Mouse (Mus musculus) heart, embryonic 13.5 days (tissue): ENCODE measurements around the gene Smad5. TPM values are rescaled to one million over a fixed set of nuclear protein-coding genes. Genes with fewer than 3 reads are reported as not detected.

Source experiments
- ATAC-seq: fragments of 200-750 bp; cut with Nextera tagmentation; 2 replicates; pipeline ENCODE4 v1.8.0; 2017; ENCODE audit warnings: moderate TSS enrichment; ENCODE audit not compliant: insufficient number of reproducible peaks, low FRiP score, low TSS enrichment; ENCODE audit errors: extremely low read depth
- H3K27ac ChIP-seq: fragments of 300-500 bp; sonication (generic); replicated peaks from 2 replicates; pipeline ENCODE4 v1.5.1; 2015; ENCODE audit warnings: moderate library complexity, mild to moderate bottlenecking, inconsistent platforms
- H3K27me3 ChIP-seq: fragments of 300-500 bp; sonication (generic); replicated peaks from 2 replicates; pipeline ENCODE4 v1.6.1; 2015; ENCODE audit warnings: mild to moderate bottlenecking, inconsistent platforms
- H3K36me3 ChIP-seq: fragments of 300-500 bp; sonication (generic); 2 replicates; pipeline ENCODE4 v1.6.1; 2015; ENCODE audit warnings: mild to moderate bottlenecking, inconsistent platforms
- H3K4me1 ChIP-seq: fragments of 300-500 bp; sonication (generic); 2 replicates; pipeline ENCODE4 v1.6.1; 2015; ENCODE audit warnings: inconsistent platforms
- H3K4me2 ChIP-seq: fragments of 300-500 bp; sonication (generic); 2 replicates; pipeline ENCODE4 v1.6.1; 2015; ENCODE audit warnings: inconsistent platforms, mild to moderate bottlenecking, moderate library complexity
- H3K4me3 ChIP-seq: fragments of 300-500 bp; sonication (generic); 2 replicates; pipeline ENCODE4 v1.5.1; 2015; ENCODE audit warnings: moderate library complexity, mild to moderate bottlenecking, inconsistent platforms
- H3K9ac ChIP-seq: fragments of 300-500 bp; sonication (generic); 2 replicates; pipeline ENCODE4 v1.6.1; 2015; ENCODE audit warnings: inconsistent platforms, mild to moderate bottlenecking, moderate library complexity
- H3K9me3 ChIP-seq: fragments of 300-500 bp; sonication (generic); 2 replicates; pipeline ENCODE4 v1.6.1; 2016; ENCODE audit warnings: inconsistent platforms
- WGBS: fragments of 180-500 bp; shearing (Covaris S2); methylation state at CpG from one replicate; pipeline ENCODE4 v1.1.7; 2015; ENCODE audit warnings: mixed read lengths; 5-methylcytosine and 5-hydroxymethylcytosine counted together
- polyA plus RNA-seq: library from polyadenylated mRNA; unstranded; fragments of >200 nt; fragmentation: Nextera tagmentation; extraction: Ambion mirVana; gene quantifications from 2 replicates; pipeline ENCODE4 v1.2.1, GENCODE M21; 2015

Smad5 gene
- polyA plus RNA-seq, 1 experiment from 2014 or later: 16.0 TPM

DNA sequence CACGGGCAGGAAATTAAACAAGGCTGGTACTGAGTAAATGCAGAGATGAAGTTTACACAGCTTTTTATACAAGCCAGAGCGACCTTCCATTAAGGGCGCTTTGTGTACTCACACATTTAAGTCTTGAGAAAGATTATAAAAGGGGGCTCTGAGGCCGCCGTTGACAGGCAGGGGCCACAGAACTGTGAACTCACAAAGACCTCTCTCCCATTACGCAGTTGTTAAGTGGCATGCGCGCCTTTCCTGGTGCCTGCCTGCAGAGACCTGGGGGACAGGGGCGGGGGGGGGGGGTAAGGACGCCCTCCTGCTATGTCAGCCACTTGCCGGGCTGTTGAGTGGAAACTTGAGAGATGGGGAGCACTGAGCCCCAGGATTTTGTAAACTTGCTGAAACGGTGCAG, 54.4 kb downstream of the Smad5 start:
- peaks cover 24% of the 10 kb centered on the region for H3K4me1 ChIP-seq
- no peak for ATAC-seq
- H3K27ac ChIP-seq: no peak overlapping the region
- WGBS: 43% methylated on average over 12 of the region's 12 CpGs
- no peak overlapping the region for H3K9ac ChIP-seq
- no peaks in the 10 kb centered on the region for H3K9me3 ChIP-seq
- no peaks in the 10 kb centered on the region for H3K36me3 ChIP-seq
- no peak overlapping the region for H3K4me2 ChIP-seq
- H3K4me3 ChIP-seq: no peak overlapping the region
- peaks cover 70% of the 10 kb centered on the region for H3K27me3 ChIP-seq

DNA sequence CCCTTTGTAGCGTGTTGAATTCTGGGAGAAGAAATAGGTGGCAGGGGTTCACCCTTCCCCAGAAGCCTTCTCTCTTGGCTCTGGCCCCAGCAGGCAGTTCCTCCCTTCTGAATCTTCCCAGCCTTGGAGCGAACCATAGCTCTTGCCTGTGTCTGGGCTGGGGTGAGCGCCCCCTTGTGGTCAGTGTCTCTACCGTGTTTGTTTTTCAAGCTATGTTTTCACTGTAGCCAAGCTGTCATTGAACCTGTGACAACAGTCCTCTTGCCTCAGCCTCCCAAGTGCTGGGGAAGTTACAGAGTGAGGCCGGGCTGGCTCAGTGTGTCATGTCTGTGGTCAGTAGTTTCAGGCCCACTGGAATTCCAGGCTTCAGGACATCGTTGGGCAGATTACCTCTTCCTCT, 55.7 kb downstream of the Smad5 start:
- Histone ChIP-seq H3K4me2 (no peak overlapping the region), H3K9me3 (no peaks in the 10 kb centered on the region), H3K9ac (no peak overlapping the region), H3K4me3 (no peak overlapping the region), H3K27ac (no peak overlapping the region), H3K27me3 (peaks cover 70% of the 10 kb centered on the region), H3K36me3 (no peaks in the 10 kb centered on the region), H3K4me1 (peaks cover 11% of the 10 kb centered on the region)
- ATAC-seq: no peak
- WGBS: 29% methylated on average over 6 of the region's 6 CpGs

DNA sequence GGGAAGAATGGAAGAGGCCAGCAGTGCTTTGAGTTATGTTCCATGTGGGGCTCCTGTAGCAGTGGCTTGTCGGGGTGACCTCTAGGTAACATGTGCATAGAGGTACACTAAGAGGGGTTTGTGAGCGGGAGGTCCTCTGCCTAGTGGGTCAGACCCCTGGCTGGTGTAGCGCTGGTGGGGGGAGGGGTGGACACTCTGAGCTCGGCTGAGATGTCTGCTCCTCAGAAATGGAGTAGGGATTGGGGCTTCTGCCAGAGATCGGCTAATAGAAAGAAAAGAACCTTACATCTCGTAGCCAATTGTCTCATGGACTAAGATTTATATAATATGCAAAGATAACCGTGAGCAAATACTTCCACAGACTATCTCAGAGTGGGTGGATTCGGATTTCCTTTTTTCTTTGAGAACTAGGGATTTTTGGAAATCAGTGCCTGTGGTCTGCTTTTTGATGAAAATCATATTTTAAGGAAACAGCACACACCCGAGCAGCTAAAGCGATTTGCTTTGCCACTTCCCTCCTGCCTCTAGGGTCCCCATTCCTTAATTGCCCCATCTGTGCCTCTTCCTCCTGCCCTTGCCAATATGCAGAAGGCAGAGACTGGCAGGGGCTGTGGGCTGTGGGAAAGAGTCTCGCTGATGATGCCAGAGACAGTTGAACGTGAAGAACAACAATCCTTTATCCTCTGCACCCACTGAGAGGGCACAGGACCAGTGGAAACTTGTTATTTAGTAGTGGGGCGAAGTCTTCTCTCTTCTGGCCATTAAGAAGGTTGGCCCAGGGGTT, 59.8 kb downstream of the Smad5 start:
- no peak overlapping the region for H3K4me3 ChIP-seq
- no peak overlapping the region for H3K27ac ChIP-seq
- H3K9ac ChIP-seq: no peak overlapping the region
- H3K9me3 ChIP-seq: no peaks in the 10 kb centered on the region
- H3K4me2 ChIP-seq: no peak overlapping the region
- H3K4me1 ChIP-seq: peaks cover 21% of the 10 kb centered on the region
- H3K27me3 ChIP-seq: peaks cover 41% of the 10 kb centered on the region
- no peaks in the 10 kb centered on the region for H3K36me3 ChIP-seq
- no peak for ATAC-seq
- 31% methylated on average over 13 of the region's 13 CpGs for WGBS

GRCm38 (mm10) chr13:56765284-56766032, 62.6 kb downstream of the Smad5 start:
- Histone ChIP-seq H3K4me3 (peak overlapping the region; percentile 31), H3K9ac (peak overlapping the region; percentile 5; the same call in 1 of the 2 replicates)

DNA sequence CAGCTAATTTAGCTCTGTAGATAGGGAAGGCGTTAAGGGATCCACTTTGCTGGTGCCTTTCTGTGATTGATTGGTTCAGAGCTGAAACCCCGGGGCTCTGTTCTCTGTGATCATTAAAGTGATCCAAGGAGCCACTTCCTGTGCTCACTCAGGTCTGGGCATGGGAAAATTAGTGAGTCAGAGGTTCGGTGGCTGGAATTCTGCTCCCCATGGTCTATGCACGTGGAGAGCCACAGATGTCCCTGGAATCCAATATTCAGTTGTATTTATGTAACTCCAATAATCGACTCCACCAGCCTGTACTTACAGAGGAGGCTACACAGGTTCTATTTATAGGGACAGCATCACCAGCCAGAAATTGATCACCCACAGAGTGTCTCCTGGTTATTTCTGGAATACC, 63.4 kb downstream of the Smad5 start:
- peaks cover 34% of the 10 kb centered on the region for H3K4me1 ChIP-seq
- WGBS: 21% methylated on average over 5 of the region's 5 CpGs
- H3K9me3 ChIP-seq: no peaks in the 10 kb centered on the region
- H3K9ac ChIP-seq: 0 out of 2 replicates have a peak overlapping the region, but pooled peaks have one; percentile 5
- 0 out of 2 replicates have a peak overlapping the region, but pooled peaks have one; percentile 16 for H3K27ac ChIP-seq
- no peak for ATAC-seq
- peak overlapping the region; percentile 65 for H3K4me2 ChIP-seq
- H3K4me3 ChIP-seq: no peak overlapping the region
- no peaks in the 10 kb centered on the region for H3K36me3 ChIP-seq
- peaks cover 27% of the 10 kb centered on the region for H3K27me3 ChIP-seq

More at GRCm38 (mm10) chr13:56765284-56766032, 62.6 kb downstream of the Smad5 start:
- H3K27ac ChIP-seq: peak overlapping the region; percentile 16; the same call in 1 of the 2 replicates
- H3K9me3 ChIP-seq: no peaks in the 10 kb centered on the region
- H3K4me1 ChIP-seq: peaks cover 33% of the 10 kb centered on the region
- peaks cover 34% of the 10 kb centered on the region for H3K27me3 ChIP-seq
- H3K36me3 ChIP-seq: no peaks in the 10 kb centered on the region
- ATAC-seq: no peak
- H3K4me2 ChIP-seq: peak overlapping the region; percentile 65
- WGBS: 26% methylated on average over 25 of the region's 25 CpGs

DNA sequence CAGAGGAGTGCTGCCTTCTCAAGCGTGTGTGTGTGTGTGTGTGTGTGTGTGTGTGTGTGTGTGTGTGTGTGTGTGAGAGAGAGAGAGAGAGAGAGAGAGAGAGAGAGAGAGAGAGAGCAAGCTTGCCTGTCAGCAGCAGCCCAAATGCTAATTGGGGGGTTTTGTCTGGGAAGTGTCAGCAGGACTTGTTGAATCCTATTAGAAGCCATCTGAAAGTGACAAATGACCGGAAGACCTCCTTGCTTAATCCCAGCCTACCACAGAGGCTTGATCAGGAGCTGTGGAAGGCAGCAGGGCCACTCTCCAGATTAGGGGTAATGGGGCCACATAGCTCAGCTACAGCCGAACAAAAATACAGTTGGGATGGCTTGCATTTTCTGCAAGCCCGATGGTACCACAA, 66.6 kb downstream of the Smad5 start:
- Histone ChIP-seq H3K9ac (0 out of 2 replicates have a peak overlapping the region, but pooled peaks have one; percentile 19), H3K4me3 (no peak overlapping the region), H3K36me3 (no peaks in the 10 kb centered on the region), H3K4me2 (no peak overlapping the region), H3K27ac (no peak overlapping the region), H3K4me1 (peaks cover 41% of the 10 kb centered on the region), H3K9me3 (no peaks in the 10 kb centered on the region), H3K27me3 (no peaks in the 10 kb centered on the region)
- WGBS: 28% methylated on average over 4 of the region's 4 CpGs
- no peak for ATAC-seq

- 0 out of 2 replicates have a peak overlapping the region, but pooled peaks have one; percentile 19 for H3K9ac ChIP-seq
- no peaks in the 10 kb centered on the region for H3K36me3 ChIP-seq
- no peak overlapping the region for H3K27ac ChIP-seq
- H3K4me3 ChIP-seq: no peak overlapping the region
- no peaks in the 10 kb centered on the region for H3K9me3 ChIP-seq
- WGBS: 36% methylated on average over 1 of the region's 1 CpGs
- H3K4me2 ChIP-seq: no peak overlapping the region
- H3K27me3 ChIP-seq: no peaks in the 10 kb centered on the region
- peaks cover 37% of the 10 kb centered on the region for H3K4me1 ChIP-seq
- ATAC-seq: no peak
These were observed 67.3 kb downstream of the Smad5 start for GRCm38 (mm10) chr13:56770136-56770578.

DNA sequence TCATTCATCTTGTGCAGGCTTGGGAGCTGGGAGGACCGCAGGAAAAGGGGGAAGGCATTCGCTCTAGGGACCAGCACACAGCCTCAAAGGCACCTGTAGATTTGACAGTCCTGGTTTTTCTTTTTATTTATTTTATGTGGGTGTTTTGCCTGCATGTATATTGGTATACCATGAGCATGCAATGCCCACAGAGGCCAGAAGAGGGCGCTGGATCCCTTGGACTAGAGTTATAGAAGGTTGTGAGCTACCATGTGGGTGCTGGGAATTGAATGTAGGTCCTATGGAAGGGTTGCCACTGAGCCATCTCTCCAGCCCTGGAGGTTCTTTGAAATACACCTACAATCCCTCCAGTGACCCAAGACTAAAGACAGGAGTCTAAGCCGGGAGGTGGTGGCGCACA, 68.0 kb downstream of the Smad5 start:
- 62% methylated on average over 5 of the region's 5 CpGs for WGBS
- H3K9ac ChIP-seq: no peak overlapping the region
- no peaks in the 10 kb centered on the region for H3K27me3 ChIP-seq
- H3K27ac ChIP-seq: no peak overlapping the region
- no peak overlapping the region for H3K4me3 ChIP-seq
- H3K4me2 ChIP-seq: no peak overlapping the region
- no peaks in the 10 kb centered on the region for H3K36me3 ChIP-seq
- peaks cover 32% of the 10 kb centered on the region for H3K4me1 ChIP-seq
- no peaks in the 10 kb centered on the region for H3K9me3 ChIP-seq
- no peak for ATAC-seq

GRCm38 (mm10) chr13:56772592-56772991, 69.8 kb downstream of the Smad5 start:
- Histone ChIP-seq H3K9ac (no peak overlapping the region), H3K27me3 (no peaks in the 10 kb centered on the region), H3K4me3 (no peak overlapping the region), H3K4me1 (peaks cover 39% of the 10 kb centered on the region), H3K27ac (no peak overlapping the region), H3K9me3 (no peaks in the 10 kb centered on the region), H3K4me2 (no peak overlapping the region), H3K36me3 (no peaks in the 10 kb centered on the region)
- 37% methylated on average over 3 of the region's 3 CpGs for WGBS
- ATAC-seq: no peak

DNA sequence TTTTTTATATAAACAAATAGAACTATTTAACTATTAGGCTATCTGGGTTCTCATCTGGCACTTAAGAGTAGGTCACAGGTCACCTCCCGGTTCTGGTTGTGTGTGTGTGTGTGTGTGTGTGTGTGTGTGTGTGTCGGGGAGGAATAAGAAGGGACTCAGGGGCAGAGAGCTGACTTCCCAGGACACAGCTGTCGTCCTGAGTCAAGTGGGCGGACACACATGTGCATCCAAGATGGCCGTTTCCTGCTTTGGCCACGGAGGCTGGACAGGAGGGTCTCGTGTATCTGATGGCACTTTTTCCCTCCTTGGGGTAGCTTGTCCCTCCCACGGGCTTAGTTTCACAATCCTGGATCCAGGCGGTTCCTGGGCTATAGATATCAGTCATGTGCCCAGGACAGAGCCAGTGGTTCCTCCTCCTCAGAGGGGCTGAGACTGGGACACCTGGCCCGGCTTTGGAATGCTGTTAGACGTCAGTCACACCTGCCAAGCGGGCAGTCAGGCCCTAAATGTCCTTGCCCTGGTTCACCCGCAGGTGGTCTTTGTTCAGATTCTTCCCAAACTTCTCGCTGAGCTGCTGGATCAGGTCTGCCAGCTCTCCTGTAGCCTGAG, 70.6 kb downstream of the Smad5 start:
- Histone ChIP-seq H3K4me1 (peaks cover 43% of the 10 kb centered on the region), H3K4me3 (no peak overlapping the region), H3K27me3 (no peaks in the 10 kb centered on the region), H3K36me3 (no peaks in the 10 kb centered on the region), H3K9ac (no peak overlapping the region), H3K4me2 (no peak overlapping the region), H3K9me3 (no peaks in the 10 kb centered on the region), H3K27ac (no peak overlapping the region)
- 47% methylated on average over 14 of the region's 14 CpGs for WGBS
- no peak for ATAC-seq

DNA sequence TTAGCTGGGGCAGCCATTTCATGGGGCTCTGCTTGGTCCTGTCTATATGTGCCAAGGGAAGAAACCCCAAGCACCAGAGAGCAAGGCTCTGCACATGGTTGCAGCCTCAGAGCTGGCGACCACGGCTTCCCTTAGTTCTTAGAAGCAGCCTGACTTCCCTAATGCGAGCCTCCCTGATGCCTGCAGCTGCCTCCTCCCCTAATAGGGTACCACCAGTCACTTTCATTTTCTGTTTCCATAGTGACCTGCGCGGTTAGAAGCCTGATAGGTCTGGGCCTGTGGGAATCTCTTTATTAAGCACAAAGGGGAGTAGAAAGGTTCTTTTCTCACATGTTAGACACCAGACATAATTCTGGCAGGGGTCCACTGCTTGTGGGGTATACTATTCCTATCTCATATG, 71.5 kb downstream of the Smad5 start:
- H3K4me3 ChIP-seq: no peak overlapping the region
- 52% methylated on average over 5 of the region's 5 CpGs for WGBS
- ATAC-seq: no peak
- no peak overlapping the region for H3K4me2 ChIP-seq
- no peaks in the 10 kb centered on the region for H3K36me3 ChIP-seq
- H3K9me3 ChIP-seq: no peaks in the 10 kb centered on the region
- peaks cover 51% of the 10 kb centered on the region for H3K4me1 ChIP-seq
- H3K27ac ChIP-seq: no peak overlapping the region
- no peak overlapping the region for H3K9ac ChIP-seq
- no peaks in the 10 kb centered on the region for H3K27me3 ChIP-seq
